Mouse (Mus musculus): ENCODE measurements at regions not wholly inside any gene's neighbourhood (a gene's known extent, or its start where the extent isn't known, plus 50 kb on each side); places are given as distances from the start of the nearest gene placed in this dataset.

DNA sequence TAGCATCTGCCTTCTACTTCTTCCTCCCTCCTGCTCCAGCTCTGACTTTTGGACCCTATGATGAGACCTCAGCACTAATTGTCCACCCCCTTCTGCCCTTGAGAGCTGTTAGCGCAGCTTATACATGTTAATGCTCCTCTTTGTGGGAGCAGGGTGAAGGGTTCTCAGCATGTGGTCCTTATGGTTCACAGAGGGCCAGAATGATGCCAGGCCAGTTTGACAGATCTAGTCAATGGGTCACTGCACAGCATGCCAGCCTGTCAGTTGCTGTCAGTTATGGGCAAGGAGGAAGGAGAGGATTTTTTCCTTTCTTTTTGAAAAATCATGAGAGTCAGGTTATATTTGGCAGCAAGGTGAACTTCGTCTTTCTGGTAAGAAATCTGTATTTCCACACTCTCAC lies 68.4 kb downstream of the 4931417E11Rik start:
- DNase-seq (ENCODE audit: low spot score in 2 of 2): no peak

DNA sequence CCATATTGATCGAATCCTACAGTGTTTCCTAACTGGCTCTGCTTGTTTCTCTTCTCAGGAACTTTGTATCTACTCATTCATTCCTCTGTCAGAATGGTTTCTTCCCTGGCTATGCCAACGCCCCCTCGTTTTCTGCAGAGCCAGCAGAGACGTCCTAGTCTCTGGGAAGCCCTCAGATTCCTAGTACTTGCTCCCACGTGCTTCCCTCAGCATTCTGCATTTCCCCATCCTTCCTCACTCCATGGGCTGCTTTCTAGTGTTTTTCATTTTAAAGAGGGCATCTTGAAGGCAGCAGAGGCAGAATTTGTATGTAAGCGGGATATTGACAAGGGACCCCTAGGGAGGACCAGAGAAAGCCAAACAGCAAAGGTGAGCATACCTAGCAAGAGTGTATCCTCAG lies 80.2 kb downstream of the 4931417E11Rik start:
- no peak for DNase-seq (ENCODE audit: low spot score in 2 of 2)

DNA sequence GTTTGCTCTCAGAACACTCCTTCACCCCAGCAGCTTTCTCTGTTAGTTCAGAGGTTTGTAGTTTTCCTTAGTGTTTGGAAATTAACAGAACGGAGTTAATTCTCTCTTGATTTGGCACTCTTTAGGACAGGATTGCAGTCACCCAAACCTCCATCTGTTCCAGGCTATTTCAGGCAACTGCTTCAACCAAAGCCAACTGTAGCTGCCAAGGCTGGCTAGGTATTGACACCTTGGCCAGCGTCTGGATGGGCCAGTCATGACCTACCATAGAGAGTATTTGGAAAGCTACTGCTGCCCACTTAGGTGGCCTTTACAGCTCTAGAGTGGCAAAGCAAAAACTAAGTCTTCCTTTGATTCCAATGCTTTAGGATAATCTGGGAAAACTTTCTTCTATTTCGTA lies 83.2 kb downstream of the 4931417E11Rik start:
- DNase-seq (ENCODE audit: low spot score in 2 of 2): no peak

DNA sequence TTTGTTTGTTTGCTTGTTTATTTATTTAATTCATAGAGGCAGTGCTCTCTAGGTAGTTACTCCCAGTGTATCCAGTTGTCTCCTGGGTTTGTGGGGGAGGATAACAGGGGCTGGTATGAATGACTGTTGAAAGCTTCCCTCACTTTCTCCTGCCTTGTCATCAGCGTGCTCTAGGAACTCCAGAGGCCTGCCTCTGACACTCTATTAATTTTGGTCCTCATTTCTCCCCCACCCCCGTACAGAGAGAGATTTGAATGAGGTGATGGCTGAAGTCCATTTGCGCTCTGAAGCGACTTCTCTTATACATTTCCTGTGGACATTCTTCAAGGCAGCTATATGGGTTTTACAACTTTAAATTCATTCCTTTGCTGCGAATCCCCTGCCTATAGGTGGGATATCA lies 89.6 kb downstream of the 4931417E11Rik start:
- no peak for DNase-seq (ENCODE audit: low spot score in 2 of 2)

DNA sequence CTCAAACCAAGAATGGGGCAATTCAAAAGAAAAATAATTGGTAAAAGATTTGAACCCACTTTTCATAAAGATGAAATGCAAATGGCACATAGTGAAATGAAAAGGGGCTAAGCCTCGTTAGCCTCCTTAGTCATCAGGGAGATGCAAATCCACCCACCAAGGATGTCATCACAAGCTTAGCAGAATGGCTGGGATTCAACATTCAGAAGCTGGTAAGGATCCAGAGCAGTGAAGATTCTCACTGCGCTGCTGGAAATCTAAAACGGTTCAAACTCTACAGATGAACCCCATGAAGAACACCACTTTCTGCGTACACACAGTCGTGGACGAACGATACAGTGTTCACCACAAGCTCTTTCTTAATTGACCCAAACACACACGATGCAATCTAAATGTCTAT lies 91.6 kb downstream of the 4931417E11Rik start:
- DNase-seq (ENCODE audit: low spot score in 2 of 2): no peak

DNA sequence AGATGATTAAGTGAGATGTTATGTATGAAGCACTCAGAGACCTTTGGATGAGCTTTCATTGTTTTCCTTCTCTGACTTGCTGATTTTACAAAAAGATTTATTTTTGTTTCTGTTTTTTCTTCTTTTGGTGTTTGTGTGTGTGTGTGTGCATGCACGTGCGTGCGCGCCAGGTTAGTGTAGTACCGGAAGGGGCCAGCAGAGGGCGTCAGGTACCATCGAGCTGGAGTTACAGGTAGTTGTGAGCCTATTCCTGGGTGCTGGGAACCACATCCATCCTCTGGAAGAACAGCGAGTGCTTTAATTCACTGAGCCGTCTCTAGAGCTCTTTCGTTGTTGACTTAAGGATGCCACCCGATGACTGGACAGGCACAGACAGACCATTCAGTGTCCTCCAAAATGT lies 93.2 kb downstream of the 4931417E11Rik start:
- DNase-seq (ENCODE audit: low spot score in 2 of 2): no peak

DNA sequence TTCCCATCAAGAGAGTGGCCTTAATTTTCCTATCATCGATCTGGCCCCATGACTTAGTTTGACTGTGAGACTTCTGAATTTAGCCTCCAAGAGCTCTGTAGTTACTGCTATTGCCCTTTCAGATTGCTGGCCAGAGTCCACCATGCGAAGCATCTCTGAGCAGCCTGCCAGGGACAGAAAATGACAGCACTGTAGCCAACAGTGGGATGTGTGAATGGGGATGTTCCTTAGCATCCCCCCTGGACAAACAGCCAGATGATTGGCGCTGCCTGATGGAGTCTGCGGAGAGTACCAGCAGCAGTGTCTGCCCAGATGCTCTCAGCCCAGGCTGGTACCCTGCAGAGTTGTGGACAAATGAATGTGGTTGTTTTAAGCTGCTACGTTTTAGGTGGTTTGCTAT lies 96.6 kb downstream of the 4931417E11Rik start:
- peak in 1 of 2 experiments; percentile 7 for DNase-seq (ENCODE audit: low spot score in 2 of 2)

DNA sequence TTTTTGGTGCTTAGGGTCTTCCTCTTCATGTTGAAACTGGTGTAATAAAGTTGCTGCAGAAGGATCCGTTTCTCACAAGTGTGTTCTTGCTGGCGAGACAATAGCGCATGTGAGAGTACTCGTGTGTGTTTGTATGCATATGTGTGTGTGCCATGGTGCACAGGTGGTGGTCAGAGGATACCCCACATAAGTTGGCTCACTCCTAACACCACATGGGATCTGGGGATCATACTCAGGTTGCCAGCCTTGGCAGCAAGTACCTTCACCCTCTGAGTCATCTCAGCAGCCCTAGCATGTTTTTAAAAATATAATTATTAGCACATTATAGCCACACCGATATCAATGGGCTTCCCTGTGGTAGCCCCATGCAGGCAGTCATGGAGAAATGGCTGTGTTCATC lies 97.6 kb downstream of the 4931417E11Rik start:
- no peak for DNase-seq (ENCODE audit: low spot score in 2 of 2)

DNA sequence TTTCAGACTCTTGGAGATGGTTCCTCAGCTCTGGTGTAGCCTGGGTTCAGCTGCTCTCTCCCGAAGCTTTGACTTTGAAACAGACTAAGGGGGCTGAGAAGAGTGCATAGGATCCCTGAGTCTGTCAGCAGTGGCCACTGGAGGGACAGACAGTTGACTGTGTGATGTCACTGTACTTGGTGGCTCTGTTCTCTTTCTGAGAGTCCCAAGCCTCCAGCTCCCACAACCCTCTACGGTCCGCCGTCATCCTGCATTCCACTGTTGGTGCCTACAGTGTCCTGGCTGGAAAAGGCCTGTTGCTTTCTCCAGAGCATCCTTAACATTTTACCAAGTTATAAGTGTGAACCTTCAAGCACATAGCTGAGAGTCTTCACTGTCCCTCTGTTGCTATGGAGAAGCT lies 98.6 kb downstream of the 4931417E11Rik start:
- no peak for DNase-seq (ENCODE audit: low spot score in 2 of 2)

DNA sequence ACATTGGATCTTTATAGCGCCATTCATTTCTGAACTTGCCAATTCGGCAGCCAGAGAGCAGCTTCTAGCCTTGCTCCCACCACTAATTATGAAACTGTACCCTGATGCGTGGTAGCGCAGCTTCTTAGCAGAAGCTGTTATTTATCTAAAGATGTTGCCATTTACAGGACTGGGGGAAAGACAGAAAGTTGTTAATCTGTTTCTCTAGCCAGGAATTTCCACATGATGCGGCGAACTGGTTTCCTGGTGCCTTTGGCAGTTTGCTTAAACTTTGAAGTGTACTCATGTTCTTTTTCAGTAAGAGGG lies 100.7 kb downstream of the 4931417E11Rik start:
- peak in 1 of 2 experiments; percentile 19 for DNase-seq (ENCODE audit: low spot score in 2 of 2)

DNA sequence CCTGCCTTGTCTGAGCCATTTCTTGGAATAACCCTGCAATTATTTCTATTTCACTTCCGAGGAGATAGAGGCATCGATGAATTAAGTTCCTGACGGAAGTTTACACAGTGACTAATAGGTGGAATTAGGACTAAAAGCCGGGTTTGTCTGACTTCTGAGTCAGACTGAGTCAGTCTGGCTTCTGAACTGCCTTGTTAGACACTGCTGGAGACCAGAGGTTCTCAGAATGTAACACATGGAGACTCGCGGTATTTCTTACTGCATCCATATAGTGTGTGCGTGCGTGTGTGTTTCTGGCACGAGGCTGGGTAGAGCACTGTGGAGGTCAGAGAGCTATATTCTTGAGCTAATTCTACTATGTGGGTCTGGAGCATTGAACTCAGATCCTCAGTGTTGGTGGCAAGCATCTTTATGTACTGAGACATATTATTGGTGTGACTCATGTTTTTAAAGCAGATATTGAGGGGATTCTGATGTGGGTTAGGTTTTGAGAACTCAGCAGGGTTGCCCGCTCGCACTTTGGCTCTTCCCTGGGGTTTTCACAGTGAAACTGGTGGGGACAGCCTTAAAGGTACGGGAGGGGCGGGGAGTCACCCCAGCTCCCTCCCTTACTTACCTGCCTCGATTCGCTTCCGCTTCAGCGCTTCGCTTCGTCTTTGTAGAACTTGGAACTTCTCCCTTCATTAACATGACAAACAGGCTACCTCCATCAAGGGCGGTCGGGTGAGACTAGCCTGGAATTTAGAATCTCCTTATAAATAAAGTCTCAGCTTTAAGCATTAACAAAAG lies 101.2 kb downstream of the 4931417E11Rik start:
- no peak for DNase-seq (ENCODE audit: low spot score in 2 of 2)

DNA sequence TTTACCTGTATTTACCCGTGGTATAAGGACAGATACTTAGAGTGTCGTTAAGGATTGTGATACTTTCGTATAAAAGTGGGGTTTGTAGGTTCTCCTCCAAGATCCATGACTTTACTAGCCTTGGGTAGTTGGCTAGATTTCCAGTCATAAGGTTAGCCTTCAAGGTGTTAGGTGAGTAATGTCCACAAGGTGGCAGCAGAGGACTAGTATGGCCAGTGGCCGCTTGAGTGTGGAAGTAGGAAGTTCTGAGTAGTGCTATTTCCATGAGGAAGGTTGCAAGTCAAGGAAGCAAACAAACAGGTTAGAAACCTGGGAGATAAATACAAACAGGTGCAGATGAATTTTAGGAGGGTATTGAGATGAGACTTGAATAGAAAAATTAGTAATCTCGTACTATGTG lies 101.9 kb downstream of the 4931417E11Rik start:
- DNase-seq (ENCODE audit: low spot score in 2 of 2): peak; percentile 64 to 85

DNA sequence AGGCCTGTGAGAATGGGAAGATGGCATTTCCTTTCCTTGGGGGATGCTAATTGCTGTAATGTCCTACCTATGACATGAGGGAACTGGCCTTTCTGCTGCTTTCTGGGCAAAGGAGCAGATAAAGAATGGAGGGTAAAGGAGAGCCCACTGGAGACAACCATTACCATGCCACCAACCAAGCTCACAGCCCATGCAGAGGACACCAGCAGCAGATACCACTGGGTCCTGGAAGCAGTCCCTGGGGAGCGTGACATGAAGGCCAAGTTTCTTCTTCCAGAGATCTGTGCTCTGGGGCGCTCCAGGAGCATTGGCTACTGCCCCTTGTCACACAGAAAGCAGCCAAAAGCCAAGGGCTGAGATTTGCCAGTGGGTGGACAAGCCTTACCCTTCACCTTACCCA lies 102.8 kb downstream of the 4931417E11Rik start:
- no peak for DNase-seq (ENCODE audit: low spot score in 2 of 2)

DNA sequence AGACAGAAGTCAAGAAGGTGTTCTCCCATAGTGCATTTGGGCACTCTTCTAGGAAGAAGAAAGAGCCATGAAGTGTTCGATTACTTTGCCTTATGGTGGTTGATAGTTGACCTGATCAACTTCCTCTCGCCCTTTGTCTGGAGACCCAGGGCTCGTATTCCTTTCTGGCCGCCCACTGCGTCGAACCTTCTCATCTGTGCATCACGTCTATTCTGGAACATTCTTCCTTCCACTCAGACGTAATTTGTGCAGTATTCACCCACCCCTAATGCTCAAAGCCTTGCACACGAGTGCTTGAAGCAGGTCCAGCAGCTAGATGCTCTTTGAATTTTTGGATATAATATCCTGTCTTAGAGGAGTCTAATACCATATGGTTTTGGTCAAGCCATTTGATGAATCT lies 104.2 kb downstream of the 4931417E11Rik start:
- DNase-seq (ENCODE audit: low spot score in 2 of 2): no peak

DNA sequence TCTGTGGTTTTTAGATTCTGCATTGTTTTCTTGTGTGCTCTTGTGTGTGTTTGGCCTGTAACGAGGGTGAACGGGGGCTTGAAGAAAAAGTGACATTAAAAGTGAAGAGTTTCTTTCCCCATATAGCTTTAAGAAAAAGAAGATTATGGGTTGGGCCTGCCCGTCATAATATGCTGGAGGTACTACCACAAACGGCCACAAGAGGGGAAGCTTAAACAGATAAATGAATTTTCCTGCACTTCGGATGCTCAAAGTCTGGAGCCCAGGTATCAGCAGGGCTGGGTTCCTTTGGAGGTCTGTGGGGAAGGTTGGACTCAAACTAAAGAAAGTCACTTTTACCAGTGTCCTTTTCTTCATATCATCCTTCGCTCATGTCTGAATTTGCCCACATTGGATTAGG lies 86.8 kb downstream of the Suclg1 start:
- no peak for DNase-seq (ENCODE audit: low spot score in 2 of 2)

DNA sequence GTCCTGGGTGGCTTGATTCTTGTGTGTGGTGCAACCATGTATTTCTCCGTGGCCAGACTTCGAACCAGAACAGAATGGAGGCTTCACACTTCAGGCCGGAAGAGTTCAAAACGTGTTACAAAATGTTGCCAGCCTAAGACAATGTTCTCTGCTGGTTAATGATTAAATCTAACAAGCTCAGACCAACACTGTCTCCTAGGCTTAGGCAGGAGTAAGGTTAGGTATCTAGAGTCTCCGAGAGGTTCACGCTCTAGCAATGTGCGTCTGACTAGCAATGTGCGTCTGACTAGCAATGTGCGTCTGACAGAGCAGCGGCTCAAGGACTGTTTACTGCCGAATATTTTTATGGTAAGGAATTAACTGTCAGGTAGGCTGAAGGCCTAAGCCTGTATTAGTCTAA lies 81.5 kb downstream of the Suclg1 start:
- no peak for DNase-seq (ENCODE audit: low spot score in 2 of 2)

Small RNA genes in the stretch of these regions (microRNA-seq; reads per million reads assigned to microRNA genes)
- 0 reads per million in 2 experiments for gene Gm24370

Measured in layer of hippocampus, postnatal 14 days (tissue).